Mouse (Mus musculus): Measurements from ENCODE around the gene Zfp326. TPM values are rescaled to one million over a fixed set of nuclear protein-coding genes. Genes with fewer than 3 reads are reported as not detected.
"Not testable (repeated sequence)": the region's sequence is repeated elsewhere in the genome, so short reads cannot be mapped to it uniquely, and the experiment has no call there.

Gene Zfp326
- total RNA-seq (2021), result 10 to 100 TPM; 31.6 to 32.1 TPM

- DNase-seq, result peak; percentile 96
These were observed at the start of gene Zfp326 for GRCm38 (mm10) chr5:105876068-105876924. Gene Zfp326 (plus strand): TSS chr5:105876565.

DNA sequence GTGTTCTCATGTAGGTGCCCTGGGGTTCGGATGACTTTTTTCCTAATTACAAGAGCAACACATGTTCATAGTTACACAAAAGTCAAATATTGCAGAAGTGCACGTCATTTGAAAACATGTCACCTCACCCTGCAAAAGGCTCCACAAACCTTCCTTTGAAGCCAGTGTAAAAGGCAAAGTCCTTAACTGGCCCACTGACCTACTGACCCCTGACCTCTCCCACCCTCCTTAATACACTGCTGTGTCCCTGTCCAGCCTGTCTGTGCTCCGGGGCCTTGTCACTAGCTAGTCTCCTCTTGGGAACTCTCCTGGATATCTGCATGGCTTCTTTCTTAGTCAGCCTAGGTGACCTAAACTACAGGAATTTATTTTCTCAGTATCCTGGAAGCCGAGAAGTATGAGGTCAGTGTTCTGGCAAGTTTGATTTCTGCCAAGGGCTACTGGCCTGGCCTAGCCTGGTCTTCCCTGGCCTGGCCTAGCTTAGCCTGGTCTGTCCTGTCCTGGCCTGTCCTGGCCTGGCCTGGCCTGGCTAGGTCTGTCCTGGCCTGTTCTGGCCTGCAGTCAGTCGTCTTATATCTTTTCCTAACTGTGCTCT is 49.4 kb upstream of the Zfp326 start:
- DNase-seq, result no peak

DNA sequence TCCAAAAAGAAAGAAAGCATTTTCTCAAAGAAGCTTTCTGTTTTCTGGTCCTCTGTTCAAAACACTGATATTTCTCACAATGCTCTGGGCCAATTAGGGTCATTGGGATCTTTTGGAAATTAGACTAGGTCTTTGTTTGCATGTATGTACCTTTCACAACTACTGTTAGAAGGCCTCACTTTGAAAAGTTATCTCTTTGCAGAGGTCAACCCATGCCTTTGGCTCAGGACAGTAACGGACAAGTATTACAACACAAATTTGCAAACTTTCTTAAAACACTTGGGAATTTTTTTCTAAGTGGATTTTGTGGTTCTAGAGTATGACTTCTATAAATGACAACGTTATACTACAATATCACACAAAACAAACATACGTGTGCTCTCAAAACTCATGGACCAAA is 48.3 kb upstream of the Zfp326 start:
- no peak for DNase-seq

DNA sequence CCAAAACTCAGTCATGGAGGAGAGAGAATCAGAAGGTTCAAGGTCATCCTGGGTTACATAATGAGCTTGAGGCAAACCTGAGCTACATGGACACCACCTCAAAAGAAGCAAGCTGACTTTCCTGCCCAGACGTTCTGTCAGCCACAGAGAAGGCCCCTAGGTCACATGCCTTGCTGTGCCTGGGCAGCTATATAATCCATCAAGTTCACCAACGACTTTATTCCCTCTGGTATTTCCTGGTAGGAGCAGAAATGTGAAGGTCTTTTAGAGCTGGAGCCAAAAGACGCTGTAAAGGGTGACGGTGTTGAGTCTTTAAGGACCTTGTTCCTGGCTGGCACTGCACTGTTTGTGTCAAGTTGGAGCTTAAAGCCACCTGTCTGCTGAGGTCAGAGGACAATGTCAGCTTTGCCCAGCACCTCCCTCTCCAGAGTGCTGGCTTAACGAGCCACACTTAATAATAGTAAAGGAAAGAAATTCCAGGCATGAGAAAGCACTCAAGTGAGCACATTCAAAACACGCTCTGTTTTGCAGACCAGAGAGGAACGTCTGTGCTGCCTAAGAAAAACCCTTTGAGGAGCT is 47.3 kb upstream of the Zfp326 start:
- DNase-seq, result no peak

DNA sequence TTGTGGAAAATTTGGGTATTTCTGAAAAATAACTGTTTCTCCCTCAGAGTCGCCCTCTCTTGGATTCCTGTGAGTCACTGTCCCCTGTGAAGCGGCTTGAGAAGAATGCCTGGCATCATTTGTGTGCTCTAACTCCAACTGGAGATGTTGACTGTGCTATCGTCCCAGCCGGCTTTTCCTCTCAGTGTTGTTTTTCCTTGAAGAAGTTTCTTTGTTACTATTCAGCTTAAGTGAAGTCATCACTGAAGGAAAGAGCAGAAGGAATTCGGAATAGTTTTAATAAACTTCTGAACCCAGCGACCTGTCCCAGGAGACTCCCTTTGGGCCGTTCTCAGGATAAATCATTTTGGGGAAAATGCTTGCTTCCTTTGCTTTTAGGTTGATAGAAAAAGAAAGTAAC is 44.2 kb upstream of the Zfp326 start:
- peak; percentile 47 for DNase-seq

- no peak for DNase-seq
These were observed 42.4 kb upstream of the Zfp326 start for GRCm38 (mm10) chr5:105833923-105834322.

DNA sequence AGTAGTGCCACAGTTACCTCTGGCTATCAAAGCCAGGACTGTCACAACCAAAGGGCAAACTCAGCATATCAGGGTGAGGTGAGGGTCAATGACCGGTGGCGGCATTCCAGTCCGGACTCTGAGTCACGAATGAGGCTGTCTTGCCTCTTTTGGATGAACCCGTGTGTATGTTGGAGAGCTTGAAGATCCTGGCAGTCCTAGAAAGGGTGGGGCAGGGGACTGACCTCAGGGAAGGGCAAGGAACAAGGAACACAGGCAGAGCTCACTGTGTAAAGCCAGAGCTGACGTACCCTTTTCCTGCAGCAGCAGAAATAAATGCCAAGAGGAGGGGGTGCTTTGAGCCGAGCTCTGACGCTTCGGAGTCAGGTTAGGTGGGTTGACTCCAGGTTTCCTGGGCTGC is 40.4 kb upstream of the Zfp326 start:
- peak; percentile 36 for DNase-seq

GRCm38 (mm10) chr5:105839740-105840310 is 36.5 kb upstream of the Zfp326 start:
- DNase-seq, result no peak

GRCm38 (mm10) chr5:105844044-105844753 is 32.2 kb upstream of the Zfp326 start:
- DNase-seq, result no peak

DNA sequence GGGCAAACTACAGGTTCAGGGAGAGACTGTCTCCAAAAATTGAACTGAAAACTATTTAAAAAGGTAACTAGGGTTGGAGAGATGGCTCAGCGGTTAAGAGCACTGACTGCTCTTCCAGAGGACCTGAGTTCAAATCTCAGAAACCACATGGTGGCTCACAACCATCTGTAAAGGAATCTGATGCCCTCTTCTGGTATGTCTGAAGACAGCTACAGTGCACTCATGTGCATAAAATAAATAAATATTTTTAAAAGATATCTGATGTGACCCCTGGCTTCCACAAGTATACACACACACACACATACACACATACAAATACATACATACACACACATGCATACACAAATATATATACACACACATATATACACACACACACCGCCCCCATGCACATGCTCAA is 31.3 kb upstream of the Zfp326 start:
- no peak for DNase-seq

DNA sequence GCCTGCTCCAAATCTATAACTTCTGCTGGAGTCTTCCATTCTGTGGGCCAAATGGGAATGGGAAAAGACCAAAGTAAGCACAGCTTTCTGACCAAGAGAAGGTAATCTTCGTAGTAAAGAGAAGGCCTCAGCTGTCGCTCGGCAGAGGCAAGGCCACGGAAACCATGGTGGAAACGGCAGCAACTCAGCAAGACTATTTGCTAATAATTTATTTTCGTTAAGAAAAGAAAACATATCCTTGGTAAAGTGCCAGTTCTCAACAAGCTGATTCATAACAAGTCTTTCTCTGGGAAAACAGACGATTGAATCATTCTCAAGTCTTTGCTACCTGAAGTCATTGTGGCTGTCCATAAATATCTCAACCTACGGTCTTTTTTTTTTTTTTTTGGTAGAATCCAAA is 28.6 kb upstream of the Zfp326 start:
- DNase-seq, result no peak

GRCm38 (mm10) chr5:105849222-105849621 is 27.1 kb upstream of the Zfp326 start:
- DNase-seq, result no peak

DNA sequence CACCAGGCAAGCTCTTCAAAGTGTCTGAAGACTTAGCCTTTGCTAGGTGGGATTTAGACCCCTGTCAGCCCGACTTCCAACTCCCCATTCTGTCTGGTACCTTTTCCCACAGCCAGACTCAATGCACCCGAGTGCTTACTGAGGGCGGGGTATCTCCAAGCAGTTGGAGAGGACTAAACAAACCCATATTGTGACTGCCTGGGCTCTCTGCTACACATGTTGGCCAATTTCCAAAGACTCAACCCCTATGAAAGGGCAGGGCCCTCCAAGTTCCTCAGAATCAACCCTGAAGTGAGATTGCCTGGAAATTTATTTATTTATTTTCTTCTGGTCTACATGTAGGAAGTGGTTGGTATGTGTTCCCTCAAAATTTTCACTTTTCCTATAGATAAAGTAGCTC is 26.7 kb upstream of the Zfp326 start:
- no peak for DNase-seq

- no peak for DNase-seq
These were observed 23.1 kb upstream of the Zfp326 start for GRCm38 (mm10) chr5:105853271-105853670.

DNA sequence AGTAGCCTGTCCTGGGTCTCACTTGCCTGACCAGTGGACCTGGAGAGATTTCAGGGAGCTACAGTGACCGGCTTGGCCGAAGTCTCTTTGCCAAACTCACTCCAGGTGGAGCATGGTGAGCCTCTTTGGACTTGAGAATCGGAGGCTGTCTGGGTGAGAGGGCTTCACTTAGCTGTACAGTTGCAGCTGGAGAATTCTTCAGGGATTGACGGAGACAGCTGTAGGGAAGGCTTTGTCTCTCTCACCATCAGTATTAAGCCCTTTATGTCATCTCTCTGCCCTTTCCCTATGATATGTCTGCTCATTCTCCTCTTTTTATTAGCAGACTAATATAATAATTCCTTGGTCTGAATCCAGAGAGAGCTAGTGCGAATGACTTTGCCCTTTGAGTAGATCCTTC is 18.9 kb upstream of the Zfp326 start:
- DNase-seq, result no peak

DNA sequence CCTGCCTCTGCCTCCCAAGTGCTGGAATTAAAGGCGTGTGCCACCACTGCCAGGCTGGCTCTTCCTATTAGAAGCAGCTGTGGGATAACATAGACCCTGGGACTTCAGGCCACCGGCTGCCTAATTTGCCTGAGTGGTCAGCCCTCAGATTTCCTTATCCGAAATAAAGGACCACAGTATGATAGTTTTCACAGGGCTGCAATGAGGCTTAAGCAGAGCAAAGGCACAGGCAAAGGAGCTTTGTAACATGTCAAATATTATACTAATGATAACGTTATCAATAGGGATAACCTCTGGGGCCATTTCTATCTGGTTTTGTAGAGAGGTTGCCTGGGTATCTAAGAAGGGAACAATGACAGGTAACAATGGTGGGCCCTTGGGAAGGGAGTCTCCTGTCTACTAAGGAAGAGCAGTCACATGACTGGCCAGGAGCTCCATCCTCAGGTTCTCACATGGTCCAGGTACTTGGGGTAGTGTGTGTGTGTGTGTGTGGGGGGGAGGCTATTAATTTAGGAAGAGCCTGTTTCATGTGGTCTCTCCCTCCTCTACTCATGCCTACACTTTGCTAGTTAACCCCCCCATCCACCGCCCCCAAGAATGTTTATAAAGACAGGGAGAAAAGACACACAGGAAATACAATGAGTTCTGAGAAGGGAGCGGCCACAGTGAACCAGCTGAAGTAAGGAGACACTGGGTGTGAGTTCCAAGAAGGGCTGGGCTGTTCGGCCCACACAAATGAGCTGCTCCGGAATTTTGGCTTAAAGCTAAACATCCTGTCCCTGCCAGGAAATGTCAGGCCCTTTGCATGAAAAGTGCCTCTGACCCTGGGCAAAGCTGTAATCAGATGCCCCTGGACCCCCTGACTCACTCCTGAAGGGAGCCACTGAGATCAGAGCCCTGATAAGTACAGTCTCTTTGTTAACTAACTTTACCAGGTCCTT is 17.3 kb upstream of the Zfp326 start:
- peak; percentile 42 for DNase-seq

DNA sequence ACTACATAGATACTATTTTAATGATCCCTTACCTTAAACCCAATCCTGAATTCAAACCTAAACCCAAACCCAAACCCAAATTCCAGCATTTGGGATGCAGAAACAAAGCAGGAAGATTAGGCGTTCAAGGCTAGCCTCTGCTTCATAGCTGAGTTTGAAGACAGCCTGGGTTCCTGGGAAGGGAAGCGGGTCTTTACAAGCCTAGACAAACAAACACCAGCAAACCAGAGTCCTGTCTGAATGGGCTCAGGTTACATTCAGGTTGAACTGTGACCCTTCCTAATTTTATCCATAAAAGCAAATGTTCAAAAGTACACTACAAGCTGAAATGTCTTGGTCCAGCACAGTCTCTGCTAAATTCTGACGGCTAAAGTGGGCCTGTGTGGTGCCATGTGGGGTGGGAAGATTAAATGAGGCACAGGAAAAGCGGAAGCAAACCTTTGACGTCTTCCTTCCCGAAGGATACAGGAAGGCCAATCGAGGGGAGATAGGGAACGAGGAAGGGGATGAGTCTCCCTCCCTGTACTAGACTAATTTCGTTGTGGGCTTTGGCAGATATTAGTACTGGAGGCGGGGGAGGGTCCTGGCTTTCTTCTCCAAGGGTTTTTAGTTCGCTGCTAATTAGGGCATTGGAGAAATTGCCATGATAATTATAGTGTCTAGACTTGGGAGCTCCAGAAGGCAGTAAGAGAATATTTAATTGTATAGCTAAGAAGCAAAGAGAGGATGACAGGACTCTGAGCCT is 16.5 kb upstream of the Zfp326 start:
- no peak for DNase-seq

- DNase-seq, result no peak
These were observed 15.9 kb upstream of the Zfp326 start for GRCm38 (mm10) chr5:105860461-105860835.

- no peak for DNase-seq
These were observed 14.7 kb upstream of the Zfp326 start for GRCm38 (mm10) chr5:105861616-105862015.

DNA sequence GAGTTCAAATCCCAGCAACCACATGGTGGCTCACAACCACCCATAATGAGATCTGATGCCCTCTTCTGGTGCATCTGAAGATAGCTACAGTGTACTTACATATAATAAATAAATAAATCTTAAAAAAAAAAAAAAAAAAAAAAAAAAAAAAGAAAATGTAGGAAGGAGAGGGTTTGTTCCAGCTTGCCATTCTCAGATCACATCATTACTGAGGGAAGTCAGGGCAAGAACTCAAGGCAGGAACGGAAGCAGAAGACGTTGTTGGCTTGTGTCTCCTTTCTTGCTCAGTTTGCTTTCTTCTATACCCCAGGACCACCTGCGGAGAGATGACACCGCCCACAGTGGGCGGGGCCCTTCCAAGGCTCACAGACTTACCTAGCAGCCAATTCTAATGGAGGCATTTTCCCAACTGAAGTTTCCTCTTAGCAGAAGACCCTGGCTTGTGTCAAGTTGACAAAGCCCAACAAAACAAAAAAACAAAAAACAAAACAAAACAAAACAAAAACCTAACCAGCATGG is 11.2 kb upstream of the Zfp326 start:
- not testable (repeated sequence) for DNase-seq

DNA sequence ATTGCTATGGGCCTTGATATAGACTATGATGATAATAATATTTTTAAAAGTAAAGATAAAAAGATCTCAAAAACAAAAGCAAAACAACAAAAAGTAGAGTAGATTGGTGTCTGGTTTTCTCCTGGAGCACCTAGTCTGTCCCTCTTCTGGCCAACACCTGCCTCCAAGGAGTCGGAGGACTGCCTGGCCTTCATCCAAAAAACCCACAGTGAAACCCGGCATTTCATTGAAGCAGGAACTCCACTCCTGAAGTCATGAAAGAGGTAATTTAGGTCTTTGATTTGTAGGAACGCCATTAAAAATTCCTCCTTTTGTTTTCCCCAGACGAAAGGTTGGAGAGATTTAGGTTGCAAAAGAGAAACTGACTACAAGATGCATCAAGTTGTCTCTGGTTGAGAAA is 8.9 kb upstream of the Zfp326 start:
- DNase-seq, result no peak
